Mouse (Mus musculus): ENCODE data around the gene Coro1b.

Gene Coro1b

DNA sequence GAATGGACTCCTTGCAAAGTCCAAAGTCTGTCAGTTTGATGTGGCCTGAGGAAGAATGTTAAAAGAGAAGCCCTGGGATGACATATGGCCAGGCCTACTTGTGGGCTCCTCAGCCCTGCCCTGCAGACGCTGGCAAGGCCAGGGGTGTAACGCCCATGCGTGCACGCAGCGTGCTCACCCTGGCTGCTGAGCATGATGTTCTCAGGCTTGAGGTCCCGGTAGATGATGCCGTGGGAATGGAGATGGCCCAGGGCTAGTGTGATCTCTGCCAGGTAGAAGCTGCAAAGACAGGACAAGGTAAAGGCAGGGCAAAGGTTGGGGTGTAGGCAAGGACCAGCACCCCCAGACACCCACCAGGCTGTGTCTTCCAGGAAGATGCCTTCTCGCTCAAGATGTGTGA is 10.6 kb downstream of the Coro1b start:
- DNase-seq (ENCODE audit: low spot score) = no peak

DNA sequence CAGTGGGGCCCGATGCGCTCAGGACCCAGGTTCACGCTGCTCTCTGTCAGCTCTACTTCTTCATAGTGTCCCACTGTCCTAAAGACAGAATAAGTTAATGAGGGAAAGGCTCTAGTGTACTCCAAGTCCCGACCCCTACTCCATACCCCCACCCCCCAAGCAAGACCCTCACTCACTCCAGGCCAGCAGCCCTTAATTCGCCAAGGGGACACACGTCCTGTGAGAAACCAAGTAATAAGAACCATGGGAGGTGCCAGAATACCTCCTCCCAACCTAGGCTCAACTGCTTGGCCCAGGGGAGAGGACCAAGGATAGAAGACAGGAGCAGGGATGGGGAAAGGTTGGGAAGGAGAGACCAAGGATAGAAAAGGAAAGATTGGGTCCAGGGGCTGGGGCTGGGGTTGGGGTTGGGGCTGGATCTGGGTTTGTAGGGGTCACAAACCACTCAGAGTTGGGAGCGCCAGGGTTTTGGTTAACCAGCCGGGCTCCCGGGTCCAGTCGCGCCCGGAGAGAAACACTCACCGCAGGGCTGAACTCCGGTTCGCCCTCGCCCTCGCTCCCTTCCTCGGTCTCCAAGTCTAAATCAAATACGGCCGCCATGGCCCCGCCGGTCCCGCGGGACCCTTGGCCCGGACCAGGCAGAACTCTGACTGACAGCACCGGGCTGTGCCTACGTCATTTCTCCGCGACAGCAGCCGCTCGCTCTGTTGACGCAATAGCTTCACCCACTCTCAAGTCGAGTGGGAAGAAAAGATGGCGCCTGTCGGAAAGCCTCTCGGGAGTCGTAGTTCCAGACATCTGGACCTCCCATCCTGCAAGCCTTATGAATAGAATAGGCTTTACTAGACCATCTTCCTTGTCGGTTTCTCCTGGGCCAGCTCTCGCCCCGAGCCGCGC is 14.5 kb downstream of the Coro1b start, which contains the start of gene Rps6kb2:
TSS of gene Rps6kb2 (minus strand) at position 709 of the 897 bp plus-strand sequence.
- peak; percentile 91 for DNase-seq (ENCODE audit: low spot score)

DNA sequence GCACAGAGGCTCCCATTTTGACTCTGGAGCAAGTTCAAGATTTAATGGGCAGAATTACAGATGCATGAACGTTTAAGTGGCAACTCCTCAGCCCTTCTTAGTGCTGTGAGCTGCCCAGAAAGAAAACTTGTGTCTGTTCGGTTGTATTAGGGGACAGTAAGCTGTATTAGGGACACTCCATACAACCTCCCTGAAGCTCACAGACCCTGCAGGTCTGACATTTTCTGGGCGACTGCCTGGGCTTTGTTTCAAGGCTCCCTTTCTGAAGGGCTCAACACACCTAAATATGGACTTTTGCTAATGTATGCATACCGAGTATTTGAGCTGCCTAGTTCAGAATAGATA is 15.1 kb downstream of the Coro1b start:
- DNase-seq (ENCODE audit: low spot score) = no peak

DNA sequence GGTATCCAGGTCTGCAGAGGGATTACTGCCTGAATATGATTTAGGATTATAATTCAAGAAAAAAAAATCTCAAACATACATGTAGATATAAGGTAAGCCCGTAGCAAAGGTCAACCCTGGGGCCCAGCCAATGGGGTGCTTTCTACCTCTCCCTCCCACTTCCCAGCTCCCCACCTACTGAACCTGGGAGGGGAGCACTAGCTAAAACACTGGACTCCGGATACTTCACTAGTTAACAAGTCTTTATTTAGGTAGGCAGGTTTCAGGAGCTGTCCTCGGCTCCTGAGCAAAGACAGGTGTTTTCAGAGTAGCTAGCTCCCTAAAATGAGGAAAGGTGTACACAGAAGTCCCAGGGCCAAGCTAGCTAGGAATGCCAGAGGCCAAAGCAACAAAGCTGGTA is 15.7 kb downstream of the Coro1b start:
- no peak for DNase-seq (ENCODE audit: low spot score)

DNA sequence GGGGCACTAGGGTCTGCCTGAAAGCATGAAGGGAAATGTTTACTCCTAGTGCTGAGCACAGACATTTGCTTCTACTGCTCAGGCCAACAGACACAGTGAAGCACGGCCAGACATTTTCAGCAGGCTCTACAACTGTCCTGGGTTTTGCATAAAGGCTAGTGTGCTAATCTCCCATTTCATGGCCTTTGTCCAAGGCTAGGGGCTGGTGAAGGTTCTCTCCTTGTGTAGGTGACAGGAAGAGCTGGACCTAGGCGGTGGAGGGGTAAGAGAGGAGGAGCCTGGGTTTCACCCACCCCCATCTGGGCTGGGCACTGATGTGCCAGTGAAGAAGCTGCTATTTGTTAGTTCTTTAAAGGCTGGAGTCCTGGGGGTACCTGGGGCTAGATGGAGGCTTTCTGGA is 16.3 kb downstream of the Coro1b start:
- no peak for DNase-seq (ENCODE audit: low spot score)

DNA sequence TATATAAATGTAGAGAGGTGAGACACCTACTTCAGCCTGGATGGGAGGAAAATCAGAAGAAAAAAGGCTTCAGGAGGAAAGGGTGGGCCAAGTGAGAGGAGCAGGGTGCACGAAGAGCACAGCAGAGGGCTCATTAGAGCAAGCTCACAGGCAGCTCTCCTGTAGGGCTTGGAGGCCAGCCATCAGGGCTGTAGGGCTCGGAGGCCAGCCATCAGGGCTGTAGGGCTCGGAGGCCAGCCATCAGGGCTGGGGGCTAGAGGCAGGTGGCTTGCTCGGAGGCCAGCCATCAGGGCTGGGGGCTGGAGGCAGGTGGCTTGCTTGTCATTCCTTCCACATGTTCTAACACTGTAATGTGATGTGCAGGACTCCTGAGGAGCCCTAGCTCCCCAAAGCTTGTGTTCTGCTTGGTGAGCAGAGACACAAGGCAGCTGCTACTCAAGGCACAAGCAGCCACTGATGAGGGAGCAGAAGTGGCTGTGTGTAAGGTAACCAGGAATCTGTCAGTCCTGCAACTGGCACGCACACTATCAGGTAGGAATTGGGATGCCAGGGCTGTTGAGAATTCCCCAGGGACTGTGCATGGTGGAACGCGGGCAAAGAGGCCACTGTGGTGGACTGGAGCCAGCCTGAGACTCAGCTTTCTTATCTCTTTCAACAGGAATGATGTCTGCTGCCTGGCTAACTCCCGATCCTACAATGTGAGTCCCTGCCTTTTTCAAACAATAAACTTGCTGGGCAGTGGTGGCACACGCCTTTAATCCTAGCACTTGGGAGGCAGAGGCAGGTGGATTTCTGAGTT is 18.5 kb downstream of the Coro1b start:
- DNase-seq (ENCODE audit: low spot score) = no peak

DNA sequence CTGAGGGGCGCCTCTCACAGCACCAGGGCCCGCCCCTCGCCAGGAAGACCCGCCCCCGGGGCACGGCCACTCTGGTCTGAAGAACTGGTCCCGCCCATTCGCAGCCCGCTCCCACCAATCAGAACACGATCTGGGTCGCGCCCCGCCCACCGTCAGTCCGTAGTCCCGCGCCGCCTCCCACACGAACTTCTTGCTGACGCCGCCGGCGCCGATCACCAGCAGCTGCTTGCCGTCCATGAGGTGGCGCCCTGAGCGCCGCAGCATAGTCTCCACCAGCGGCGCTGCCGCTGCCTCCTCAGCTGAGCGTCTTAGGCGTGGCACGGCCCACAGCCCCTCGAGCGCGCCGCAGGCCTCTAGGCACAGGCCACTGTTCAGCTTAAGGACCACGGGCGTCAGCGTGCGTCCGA is 21.0 kb downstream of the Coro1b start:
- DNase-seq (ENCODE audit: low spot score) = peak; percentile 96

DNA sequence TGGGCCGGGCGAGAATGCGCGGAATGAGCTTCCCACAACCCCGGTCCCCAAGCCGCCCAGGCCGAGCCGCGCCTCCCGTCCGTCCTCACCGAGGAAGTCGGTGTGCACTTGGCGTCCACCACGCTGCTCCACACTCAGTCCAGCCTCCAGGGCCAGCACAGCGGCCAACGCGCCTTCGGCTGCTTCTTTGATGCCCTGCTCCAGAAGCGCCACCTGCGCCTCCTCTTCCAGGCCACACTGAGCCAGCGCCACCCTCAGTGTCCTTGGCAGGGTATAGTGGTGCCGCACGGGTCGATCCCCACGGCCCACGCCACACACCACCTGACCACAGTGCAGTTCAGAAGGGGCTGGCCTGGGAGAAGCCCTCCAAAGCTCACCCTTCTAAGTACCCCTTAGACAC is 21.4 kb downstream of the Coro1b start:
- no peak for DNase-seq (ENCODE audit: low spot score)

DNA sequence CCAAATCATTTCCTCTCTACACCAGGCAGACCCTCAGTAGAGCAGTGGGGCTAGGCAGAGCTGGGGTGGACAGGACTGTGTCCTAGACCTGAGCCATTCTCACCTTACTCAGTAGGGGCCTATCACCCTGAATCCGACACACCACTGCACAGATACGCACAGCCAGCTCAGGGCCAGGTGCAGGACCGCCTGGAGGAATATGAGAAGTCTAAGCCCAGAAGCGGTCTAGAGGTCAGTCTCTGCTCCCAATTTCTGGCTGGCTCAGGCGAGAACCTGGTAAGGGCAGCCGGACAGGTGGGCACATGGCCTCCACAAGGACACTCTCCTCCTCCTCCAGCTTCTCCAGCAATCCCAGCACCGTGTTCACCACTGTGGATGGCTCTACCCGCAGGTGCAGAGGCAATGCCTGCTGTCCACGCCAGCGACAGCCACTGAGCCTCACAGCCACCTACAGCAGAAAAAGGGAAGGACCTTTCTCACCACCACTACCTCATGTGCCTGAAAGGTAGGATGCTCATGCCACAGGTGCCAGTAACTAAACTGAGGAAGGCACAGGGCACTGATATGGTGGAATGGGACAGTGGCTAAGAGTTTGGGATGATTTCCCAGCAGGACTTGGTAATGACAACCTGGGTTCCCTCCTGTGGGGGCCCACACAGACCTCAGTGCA is 22.4 kb downstream of the Coro1b start:
- no peak for DNase-seq (ENCODE audit: low spot score)

DNA sequence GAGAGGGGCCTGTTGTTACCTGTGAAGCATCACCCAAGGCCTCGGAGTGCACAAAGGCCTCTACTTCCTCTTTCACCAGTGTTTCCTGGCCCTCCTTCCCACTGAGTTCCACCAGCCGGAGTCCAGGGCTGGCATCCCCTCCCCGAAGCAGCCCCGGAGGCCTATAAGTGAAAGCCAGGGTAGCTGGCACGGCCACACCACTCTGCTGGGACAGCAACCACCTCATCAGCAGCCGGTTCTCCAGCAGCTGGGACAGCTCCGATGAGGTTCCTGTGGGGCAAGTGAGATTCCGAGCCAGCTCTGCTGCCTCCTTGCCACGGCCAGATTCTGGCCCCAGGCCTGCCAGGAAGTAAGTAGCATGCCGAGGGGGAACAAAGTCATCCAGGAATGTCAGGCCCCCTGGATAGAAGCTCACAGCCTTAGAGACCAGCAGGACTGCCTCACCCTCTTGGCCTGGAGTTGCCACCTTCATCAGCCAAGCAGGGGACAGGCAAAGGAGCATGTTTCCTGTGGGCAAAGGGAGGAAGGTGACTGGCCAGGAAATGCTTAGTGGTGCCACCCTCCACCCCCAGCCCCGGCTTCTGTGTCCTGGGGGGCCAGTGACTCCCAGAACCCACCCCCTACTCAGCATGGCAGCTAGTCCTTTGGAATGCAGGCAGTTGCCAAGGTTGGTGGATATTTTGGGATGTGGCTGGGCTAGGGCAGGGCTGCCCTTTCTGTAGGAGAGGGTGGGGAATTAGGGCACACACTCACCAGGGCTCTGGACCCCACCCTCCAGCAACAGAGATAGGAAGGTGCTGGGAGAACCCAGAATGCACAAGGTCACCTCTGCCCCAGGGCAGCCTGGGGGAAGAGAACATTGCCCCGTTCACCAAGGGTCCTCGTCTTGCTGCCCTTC is 23.2 kb downstream of the Coro1b start:
- no peak for DNase-seq (ENCODE audit: low spot score)

DNA sequence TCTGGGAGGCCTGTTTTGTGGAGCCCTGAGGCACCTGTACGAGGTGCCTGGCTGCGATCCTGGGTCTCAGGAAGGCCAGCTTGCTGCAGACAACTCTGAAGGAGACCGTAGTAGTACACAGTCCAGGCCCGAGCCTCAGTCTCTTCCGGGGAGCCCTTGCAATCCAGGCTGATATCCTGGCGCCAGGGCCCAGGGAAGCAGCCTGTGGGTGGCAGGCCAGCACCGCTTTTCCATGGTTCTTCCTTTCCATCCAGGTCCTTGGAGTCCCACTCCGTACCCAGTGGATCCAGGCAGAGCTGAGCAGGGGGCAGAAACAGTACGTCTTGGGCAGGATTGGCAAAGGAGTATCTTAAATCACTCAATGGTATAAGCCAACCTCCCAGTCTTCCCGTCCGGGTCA is 24.5 kb downstream of the Coro1b start:
- DNase-seq (ENCODE audit: low spot score) = no peak

DNA sequence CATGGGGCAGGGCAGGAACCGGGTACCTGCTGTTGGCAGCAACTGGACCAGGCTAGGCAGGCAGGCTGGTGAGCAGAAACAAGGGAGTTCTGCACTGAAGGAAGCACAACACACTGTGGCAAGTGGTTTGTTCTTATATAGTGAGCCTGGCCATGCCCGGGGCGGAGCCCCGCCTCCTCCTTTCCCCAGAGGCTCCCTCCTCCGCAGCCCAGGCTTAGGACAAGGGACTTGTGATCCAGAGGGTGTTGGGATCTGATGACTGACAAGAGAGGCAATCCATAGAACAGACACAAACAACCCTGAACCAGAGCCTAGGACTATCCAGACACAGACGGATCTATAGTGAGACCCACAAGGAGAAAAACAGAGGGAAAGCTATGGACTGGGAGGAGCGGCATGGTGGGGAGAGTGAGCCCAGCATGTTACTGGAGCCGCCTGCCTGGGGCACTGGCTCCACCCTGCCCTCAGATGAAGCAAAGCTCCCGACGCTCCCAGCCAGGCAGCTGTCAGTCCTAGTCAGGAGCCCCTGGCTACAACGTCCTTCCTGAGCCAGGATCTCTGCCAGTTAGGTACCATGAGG is 27.0 kb downstream of the Coro1b start, which contains the start of gene Carns1:
TSS of gene Carns1 (minus strand) at position 112 of the 580 bp plus-strand sequence.
- DNase-seq (ENCODE audit: low spot score) = no peak

DNA sequence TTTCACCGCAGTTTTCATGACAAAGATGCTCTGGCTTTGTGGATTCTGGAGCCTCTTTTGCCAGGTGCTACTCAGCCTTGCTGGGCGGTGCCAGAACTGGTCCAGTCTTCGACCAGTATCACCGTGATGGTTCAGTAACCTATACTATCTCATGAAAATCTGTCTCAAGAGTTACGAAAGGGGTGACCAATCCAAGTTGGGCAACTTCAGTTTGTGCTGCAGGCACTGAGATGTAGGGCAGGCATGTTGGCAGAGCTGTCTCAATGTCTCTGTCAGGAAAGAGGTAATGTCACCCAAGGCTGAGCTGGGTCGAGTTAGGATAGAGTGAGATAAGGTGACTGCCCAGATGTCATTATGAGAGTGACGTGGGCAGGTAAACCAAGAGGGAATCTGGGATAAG is 32.0 kb downstream of the Coro1b start:
- DNase-seq (ENCODE audit: low spot score) = no peak

DNA sequence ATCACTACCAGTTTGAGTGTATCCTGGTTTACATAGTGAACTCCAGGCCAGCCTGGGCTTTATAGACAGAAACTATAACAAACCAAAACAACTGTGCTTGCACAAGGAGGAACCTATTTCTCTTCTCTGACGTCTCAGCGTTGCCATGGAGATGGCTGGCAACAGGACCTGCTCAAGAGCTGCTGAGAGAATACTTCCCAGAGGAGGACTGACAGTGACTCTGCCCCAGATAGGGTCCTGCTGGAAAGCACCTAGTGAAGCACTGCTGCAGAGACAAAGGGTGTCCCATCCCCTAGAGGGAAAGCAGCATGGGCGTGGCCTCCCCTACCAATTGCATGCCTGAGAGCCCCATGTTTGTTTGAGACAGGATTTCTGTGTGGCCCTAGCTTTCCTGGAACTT is 33.5 kb downstream of the Coro1b start:
- no peak for DNase-seq (ENCODE audit: low spot score)

DNA sequence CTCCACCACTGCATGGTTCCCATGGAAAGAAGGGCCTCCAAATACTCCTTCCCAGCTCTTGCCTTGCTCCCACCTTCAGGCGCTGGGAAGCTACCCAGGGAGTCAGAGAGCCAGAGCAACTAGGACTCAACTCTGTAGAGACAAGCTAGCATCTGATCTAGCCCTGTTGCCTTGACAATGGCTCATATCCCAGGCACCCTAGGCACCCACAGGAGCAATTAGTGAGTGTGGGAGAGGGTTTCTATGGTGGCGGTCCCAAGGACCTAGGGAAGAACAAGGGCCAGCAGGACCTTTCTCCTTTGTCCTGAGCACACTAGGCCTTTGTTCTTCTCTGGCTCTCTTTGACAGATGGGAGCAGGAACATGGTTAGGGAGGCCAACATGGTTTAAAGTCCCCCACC is 35.3 kb downstream of the Coro1b start:
- no peak for DNase-seq (ENCODE audit: low spot score)

DNA sequence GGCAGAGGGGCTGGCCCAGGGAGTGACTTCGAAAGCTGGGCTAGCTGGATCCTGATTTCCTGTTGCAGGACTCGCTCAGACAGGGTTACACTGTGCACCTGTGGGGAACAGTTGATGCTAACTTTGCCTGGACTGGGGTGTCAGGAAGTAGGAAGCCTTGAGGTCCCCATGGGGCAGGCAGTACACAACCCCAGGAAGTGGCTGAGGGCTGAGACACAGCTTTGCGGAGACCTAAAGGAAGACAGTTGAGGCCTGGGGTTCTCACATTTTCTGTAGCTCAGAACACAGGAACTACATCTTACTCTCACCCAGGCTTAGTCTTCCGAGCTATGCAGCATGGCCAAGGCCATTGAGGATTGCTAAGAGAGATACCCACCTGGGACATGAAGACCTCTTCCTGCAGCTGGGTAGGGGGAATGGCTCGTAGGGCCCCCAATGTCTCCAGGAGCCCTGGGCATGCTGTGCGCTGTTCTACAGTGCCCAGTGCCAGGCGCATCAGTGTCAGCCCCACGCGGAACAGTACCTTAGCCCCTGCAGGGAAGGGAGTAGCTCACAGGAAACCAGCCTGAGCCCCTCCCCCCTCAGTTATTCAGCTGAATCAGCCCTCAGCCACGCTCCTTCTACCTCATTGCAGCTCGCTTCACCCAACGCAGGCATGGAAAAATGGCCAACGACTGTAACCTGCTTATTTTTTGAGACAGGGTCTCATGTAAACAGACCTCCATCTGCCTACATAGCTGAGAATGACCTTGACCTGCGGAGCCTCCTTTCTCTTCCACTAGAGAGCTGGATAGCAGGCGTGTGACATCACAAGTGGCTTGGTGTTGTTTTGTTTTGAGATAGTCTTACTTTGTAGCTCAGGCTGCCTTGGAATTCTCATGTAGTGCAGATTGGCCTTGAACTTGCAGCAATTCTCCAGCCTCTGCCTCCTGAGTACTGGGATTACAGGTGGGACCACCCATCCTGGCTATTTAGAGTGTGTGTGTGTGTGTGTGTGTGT is 36.9 kb downstream of the Coro1b start:
- DNase-seq (ENCODE audit: low spot score) = no peak

DNA sequence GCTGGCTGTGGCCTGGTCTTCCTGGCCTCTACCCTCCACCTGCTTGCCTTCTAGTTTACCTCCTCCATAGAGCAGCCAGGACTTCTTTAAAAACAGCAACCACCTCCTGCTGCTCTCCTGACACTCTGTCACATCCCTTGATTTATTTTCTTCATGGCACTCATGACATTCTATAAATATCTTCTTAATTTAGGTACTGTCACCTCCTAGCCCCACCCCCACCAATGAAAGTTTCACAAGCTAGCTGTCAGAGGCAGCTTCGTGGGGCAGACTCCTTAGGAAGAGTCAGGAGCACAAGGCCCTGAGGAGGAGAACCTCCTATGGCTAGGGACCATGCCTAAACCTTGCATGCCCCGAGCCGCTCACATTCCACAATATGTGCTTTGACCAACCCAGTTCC is 38.9 kb downstream of the Coro1b start:
- no peak for DNase-seq (ENCODE audit: low spot score)

DNA sequence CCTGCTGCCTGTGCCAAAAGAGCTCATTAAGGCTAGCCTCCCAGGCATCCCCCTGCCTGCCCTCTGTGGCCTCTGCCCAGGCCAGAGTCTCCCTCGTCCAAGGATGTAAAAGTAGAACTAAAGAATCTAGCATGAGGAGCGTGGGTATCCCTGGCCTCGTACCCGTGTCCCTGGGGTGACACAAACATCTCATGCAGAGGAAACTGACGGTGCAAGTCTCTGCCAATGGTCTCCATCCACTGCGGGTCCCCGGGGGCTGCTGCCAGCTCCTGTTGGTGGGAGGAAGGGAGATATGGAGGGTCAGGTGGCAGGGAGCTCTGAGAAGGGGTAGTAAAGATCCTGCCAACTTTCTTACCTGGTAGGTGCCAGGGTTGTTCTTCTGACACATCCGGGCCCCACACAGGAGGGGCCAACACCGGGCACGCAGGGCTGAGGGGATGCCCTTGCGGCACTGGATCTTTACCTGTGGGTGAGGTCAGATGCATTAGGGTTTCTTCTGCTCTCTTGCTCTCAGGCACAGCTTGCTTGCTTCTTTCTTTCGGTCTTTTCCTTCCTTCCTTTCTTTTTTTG is 40.7 kb downstream of the Coro1b start:
- no peak for DNase-seq (ENCODE audit: low spot score)

DNA sequence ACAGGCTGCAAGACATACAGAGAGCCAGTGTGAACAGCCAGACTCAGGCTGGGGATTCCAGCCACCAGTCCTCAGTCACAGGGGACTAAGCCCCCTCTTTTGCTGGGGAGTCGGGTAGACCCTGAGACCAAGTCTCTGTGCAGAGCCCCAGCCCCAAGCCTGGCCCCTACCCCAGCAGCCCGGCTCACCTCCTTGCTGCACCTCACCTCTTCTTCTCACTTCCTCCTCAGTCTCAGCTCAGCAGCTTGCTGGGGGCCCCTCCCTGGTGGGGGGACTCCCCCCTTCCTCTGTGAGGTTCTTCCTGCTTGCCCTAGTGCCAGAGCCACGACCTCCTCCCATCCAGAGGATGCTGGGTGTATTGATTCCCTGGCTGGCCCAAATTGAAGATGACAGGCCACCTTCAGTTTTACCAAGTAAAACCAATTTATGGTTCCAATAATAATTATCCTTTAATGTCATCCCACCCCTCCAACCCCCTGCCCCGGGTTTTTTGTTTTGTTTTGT is 42.5 kb downstream of the Coro1b start, which contains the start of gene Tbc1d10c:
TSS of gene Tbc1d10c (minus strand) at position 454 of the 504 bp plus-strand sequence.
- DNase-seq (ENCODE audit: low spot score) = no peak
